Mouse (Mus musculus) lung, adult 2 months (tissue): ENCODE measurements around the gene Parp4. TPM values are rescaled to one million over a fixed set of nuclear protein-coding genes. Genes with fewer than 3 reads are reported as not detected.

Experiments used
- DNase-seq: peaks from one replicate; pipeline ENCODE4 v3.0.0; 2022
- H3K4me1 ChIP-seq: fragments of 200-500 bp; 2 replicates; pipeline ENCODE4 v1.6.1; 2011; ENCODE audit warnings: low read length; ENCODE audit not compliant: control insufficient read depth, insufficient read depth
- H3K4me3 ChIP-seq: fragments of 200-500 bp; replicated peaks from 2 replicates; pipeline ENCODE3; 2011; ENCODE audit warnings: low read depth, mild to moderate bottlenecking, control low read depth, low read length; ENCODE audit errors: extremely low read depth
- CTCF ChIP-seq: fragments of 200-500 bp; IDR thresholded peaks from 2 replicates; pipeline ENCODE4 v1.5.1; 2011; ENCODE audit warnings: mild to moderate bottlenecking, low read length, control low read depth; ENCODE audit not compliant: insufficient read depth
- POLR2A ChIP-seq: fragments of 200-500 bp; IDR thresholded peaks from 2 replicates; pipeline ENCODE4 v1.6.1; 2011; ENCODE audit warnings: low read depth, mild to moderate bottlenecking, control low read depth, low read length, borderline replicate concordance; ENCODE audit errors: extremely low read depth
- WGBS: fragments of 180-500 bp; shearing (Covaris S2); methylation state at CpG from one replicate; pipeline ENCODE4 v1.1.7; 2018; 5-methylcytosine and 5-hydroxymethylcytosine counted together
- polyA plus RNA-seq: library from polyadenylated mRNA; depleted of rRNA; stranded (reverse); fragments of >200 nt; gene quantifications from 2 replicates; pipeline ENCODE4 v1.2.3, GENCODE M21; 2012; rRNA removed

Parp4 gene
- 7.2 and 14.4 TPM in 2 replicates for polyA plus RNA-seq

GRCm38 (mm10) chr14:56575416-56575815 lies at the start of gene Parp4, which contains the start of gene Cenpj:
Gene Parp4, plus strand, starts transcription at chr14:56575619.
Gene Cenpj, minus strand, starts transcription at chr14:56575425.
- peak; percentile 85 for DNase-seq

GRCm38 (mm10) chr14:56530788-56531187 lies 44.6 kb upstream of the Parp4 start:
- TF ChIP-seq POLR2A (no peak), CTCF (no peak)
- no peaks in the 10 kb centered on the region for H3K4me1 ChIP-seq
- 79% methylated on average over 2 of the region's 2 CpGs for WGBS
- no peak for DNase-seq
- no peak overlapping the region for H3K4me3 ChIP-seq

More at GRCm38 (mm10) chr14:56575416-56575815, at the start of gene Parp4, which contains the start of gene Cenpj:
- Histone ChIP-seq H3K4me1 (peaks cover 9% of the 10 kb centered on the region; the same call in 1 of the 2 replicates), H3K4me3 (peak within 1 kb of the TSS; percentile 83)
- under 1% methylated on average over 24 of the region's 24 CpGs for WGBS
- no peak for TF ChIP-seq CTCF
- TF ChIP-seq POLR2A, result peak; percentile 84

GRCm38 (mm10) chr14:56544946-56545345 lies 30.5 kb upstream of the Parp4 start:
- no peak for DNase-seq
- no peak overlapping the region for H3K4me3 ChIP-seq
- no peak for TF ChIP-seq CTCF
- no peak for TF ChIP-seq POLR2A
- 82% methylated on average over 1 of the region's 1 CpGs for whole genome bisulfite sequencing
- H3K4me1 ChIP-seq, result no peaks in the 10 kb centered on the region

- no peaks in the 10 kb centered on the region for H3K4me1 ChIP-seq
- no peak for DNase-seq
- WGBS, result 97% methylated on average over 4 of the region's 4 CpGs
- TF ChIP-seq POLR2A (no peak), CTCF (no peak)
- no peak overlapping the region for H3K4me3 ChIP-seq
Measured at GRCm38 (mm10) chr14:56545491-56545890, 29.9 kb upstream of the Parp4 start.

GRCm38 (mm10) chr14:56550960-56551359 lies 24.5 kb upstream of the Parp4 start:
- WGBS, result 82% methylated on average over 4 of the region's 4 CpGs
- no peak overlapping the region for H3K4me3 ChIP-seq
- no peak for DNase-seq
- no peaks in the 10 kb centered on the region for H3K4me1 ChIP-seq
- TF ChIP-seq CTCF (no peak), POLR2A (no peak)

- Histone ChIP-seq H3K4me1 (no peaks in the 10 kb centered on the region), H3K4me3 (no peak overlapping the region)
- WGBS, result 89% methylated on average over 6 of the region's 6 CpGs
- no peak for DNase-seq
- no peak for TF ChIP-seq POLR2A
- TF ChIP-seq CTCF, result no peak
Measured at GRCm38 (mm10) chr14:56552924-56553323, 22.5 kb upstream of the Parp4 start.

- no peak for TF ChIP-seq CTCF
- no peak for TF ChIP-seq POLR2A
Measured at GRCm38 (mm10) chr14:56553331-56553730, 22.1 kb upstream of the Parp4 start.

GRCm38 (mm10) chr14:56554716-56555115 lies 20.7 kb upstream of the Parp4 start:
- no peak for TF ChIP-seq CTCF
- no peak for TF ChIP-seq POLR2A
- no peak overlapping the region for H3K4me3 ChIP-seq
- DNase-seq, result no peak
- no peaks in the 10 kb centered on the region for H3K4me1 ChIP-seq
- WGBS, result 91% methylated on average over 2 of the region's 2 CpGs

More at GRCm38 (mm10) chr14:56553331-56553730, 22.1 kb upstream of the Parp4 start:
- Histone ChIP-seq H3K4me1 (no peaks in the 10 kb centered on the region), H3K4me3 (no peak overlapping the region)
- DNase-seq, result no peak
- 95% methylated on average over 7 of the region's 7 CpGs for WGBS

GRCm38 (mm10) chr14:56559134-56559533 lies 16.3 kb upstream of the Parp4 start:
- WGBS, result 74% methylated on average over 3 of the region's 3 CpGs
- no peak for DNase-seq
- no peak for TF ChIP-seq POLR2A
- TF ChIP-seq CTCF, result no peak
- Histone ChIP-seq H3K4me1 (no peaks in the 10 kb centered on the region), H3K4me3 (no peak overlapping the region)

- H3K4me3 ChIP-seq, result no peak overlapping the region
- DNase-seq, result no peak
- WGBS, result 41% methylated on average over 7 of the region's 7 CpGs
- 0 out of 2 replicates have a peak, but pooled peaks cover 3% of the 10 kb centered on the region for H3K4me1 ChIP-seq
- TF ChIP-seq CTCF (no peak), POLR2A (no peak)
Measured at GRCm38 (mm10) chr14:56567476-56567875, 7.9 kb upstream of the Parp4 start.

- Histone ChIP-seq H3K4me1 (0 out of 2 replicates have a peak, but pooled peaks cover 3% of the 10 kb centered on the region), H3K4me3 (no peak overlapping the region)
- WGBS, result 70% methylated on average over 4 of the region's 4 CpGs
- no peak for TF ChIP-seq POLR2A
- no peak for TF ChIP-seq CTCF
- DNase-seq, result no peak
Measured at GRCm38 (mm10) chr14:56569041-56569440, 6.4 kb upstream of the Parp4 start.
